Mouse (Mus musculus) adrenal gland, postnatal 4 days (tissue): ENCODE data around the gene Prpf40b. TPM values are rescaled to one million over a fixed set of nuclear protein-coding genes. Genes with fewer than 3 reads are reported as not detected.

Experiments
- DNase-seq, 2 experiments: peaks; one replicate each; pipeline ENCODE4 v3.0.0; 2021 to 2022; ENCODE audit warnings: low spot score in 2 of 2, mixed read lengths in 2 of 2
- total RNA-seq, 2 experiments: library from RNA; stranded (reverse); gene quantifications; 2 replicates each; pipeline ENCODE4 v1.2.3; 2021

Gene Prpf40b
- total RNA-seq, 2 experiments from 2014 or later, result 68.7 to 77.8 TPM

DNA sequence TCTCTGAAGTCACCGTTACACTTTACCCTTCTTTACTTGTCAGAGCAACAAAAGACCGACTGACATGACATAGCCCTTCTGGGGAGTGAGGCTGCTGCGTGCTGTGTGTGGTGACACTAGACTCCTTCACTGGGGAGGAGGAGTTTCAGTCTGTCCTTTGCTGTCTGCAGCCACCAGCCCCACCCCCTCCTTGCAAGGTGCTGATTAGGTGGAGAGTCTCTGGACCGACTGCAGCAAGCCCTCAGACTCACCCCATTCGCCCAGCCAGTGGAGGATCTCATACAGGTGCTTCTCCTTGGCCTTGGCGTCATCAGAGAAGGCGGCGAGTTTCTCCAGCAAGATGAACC, 9.7 kb upstream of the Prpf40b start:
- DNase-seq, result no peak

DNA sequence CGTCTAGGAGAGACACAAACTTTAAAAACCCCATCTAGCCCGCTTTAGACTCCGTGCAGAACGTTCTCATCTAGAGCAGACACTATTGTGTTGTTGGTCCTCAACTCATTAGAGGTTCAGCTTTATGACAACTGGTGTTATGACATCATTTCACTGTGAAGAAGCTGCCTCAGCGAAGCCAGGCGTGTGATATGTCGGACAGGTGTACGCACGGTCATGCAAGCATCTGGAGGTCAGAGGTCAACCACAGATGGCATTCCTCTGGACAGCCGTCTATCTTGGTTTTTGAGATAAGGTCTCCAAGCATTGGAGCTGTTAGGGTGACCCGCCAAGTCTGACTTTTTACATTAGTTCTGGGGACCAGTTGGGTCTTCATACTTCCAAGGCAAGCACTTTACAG, 4.3 kb upstream of the Prpf40b start:
- DNase-seq, result no peak

- no peak for DNase-seq
Observed at GRCm38 (mm10) chr15:99294287-99294686, 600 bp upstream of the Prpf40b start.

DNA sequence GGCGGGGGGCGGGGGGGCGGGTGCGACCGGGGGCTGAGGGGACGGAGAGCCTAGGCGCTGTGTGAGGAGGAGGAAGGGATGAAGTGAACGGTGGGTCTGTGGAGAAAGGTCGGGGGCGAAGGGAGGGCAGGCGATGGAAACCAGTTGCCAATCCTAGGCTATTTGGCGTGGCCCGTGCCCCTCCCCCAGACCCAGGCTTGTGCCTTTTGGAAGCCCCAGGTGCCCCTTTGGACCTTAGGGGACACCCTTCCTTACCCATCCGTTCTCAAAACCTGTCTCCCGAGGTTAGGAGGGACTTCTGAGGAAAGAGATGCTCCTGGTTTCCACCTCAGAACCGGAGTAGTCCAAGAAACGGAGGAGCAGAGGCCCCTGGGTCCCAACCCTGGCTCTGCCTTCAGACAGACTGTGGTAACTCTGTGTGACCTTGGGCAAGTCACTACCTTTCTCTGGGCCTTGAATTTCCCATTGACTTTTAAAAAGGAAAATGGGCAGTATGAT, 646 bp downstream of the Prpf40b start, which contains the start of gene Fam186b:
Gene Fam186b, minus strand, starts transcription at position 405 of the 498 bp plus-strand sequence.
- DNase-seq, result no peak

DNA sequence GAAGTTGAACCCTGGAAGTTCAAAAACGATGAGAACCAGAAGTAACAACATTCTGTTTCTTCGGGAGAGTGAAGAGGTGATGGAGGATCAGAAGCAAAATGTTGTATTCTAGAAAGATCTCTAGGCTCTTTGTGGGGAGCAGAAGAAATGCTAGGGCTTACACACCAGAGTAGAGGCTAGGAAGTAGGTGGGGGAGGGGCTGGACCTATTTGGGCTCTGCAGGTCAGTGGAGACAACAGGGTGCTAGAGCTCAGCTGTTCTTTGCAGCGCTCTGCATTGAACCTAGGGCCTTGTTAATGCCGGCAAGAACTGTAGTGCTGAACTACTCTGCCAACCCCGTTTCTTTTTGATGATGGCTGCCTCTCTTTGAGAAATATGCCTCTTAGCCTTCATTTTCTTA, 1.3 kb downstream of the Prpf40b start:
- DNase-seq, result no peak

DNA sequence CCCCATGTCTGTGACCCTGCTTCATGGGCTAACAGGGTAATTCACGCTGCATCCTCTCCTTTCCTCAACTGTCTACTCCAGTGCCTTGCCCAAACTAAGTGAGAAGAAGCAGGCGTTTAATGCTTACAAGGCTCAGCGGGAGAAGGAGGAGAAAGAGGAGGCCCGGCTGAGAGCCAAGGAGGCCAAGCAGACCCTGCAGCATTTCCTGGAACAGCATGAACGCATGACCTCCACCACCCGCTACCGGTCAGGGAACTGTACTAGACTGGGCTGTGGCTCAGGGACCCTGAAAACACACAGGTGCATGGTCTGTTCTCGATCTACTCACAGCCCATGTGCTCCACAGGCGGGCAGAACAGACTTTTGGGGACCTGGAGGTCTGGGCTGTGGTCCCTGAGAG, 12.6 kb downstream of the Prpf40b start:
- DNase-seq, result no peak

GRCm38 (mm10) chr15:99309549-99309948, 14.7 kb downstream of the Prpf40b start:
- no peak for DNase-seq

- no peak for DNase-seq
Observed at GRCm38 (mm10) chr15:99310617-99311016, 15.7 kb downstream of the Prpf40b start.

DNA sequence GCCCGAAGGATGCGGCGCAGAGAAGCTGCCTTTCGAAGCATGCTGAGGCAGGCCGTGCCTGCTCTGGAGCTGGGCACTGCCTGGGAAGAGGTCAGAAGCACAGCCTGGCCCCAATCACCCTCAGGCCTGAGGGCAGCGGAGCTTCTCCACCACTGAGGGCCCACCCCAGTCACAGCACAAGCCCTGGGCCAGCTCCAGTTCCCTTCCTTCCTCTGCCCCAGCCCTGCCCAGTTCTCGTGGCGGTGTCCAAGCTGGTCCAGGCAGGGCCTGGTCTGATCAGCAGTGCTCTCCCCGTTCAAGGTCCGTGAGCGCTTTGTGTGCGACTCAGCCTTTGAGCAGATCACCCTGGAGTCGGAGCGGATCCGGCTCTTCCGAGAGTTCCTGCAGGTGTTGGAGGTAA, 20.0 kb downstream of the Prpf40b start:
- no peak for DNase-seq

GRCm38 (mm10) chr15:99316314-99317266, 21.7 kb downstream of the Prpf40b start:
- DNase-seq, result peak; percentile 25 to 49

DNA sequence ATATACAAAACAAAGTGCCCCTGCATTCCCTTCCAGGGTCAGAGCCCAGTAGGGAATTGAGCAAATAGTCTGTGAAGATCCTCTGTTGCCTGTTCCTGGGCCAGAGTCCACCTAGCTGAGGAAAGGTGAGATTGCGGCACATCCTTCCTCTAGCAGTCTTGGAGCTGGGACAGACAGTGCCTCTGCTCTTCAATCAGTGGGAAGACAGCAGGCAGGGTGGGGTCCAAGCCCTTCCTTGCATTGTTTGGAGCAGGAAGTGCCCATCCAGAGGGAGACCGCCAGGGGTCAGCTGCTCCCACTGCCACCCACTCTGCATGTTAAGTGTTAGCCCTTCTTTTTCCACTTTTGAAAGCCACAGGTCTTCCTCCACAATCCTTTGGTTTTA, 22.4 kb downstream of the Prpf40b start:
- DNase-seq, result no peak

DNA sequence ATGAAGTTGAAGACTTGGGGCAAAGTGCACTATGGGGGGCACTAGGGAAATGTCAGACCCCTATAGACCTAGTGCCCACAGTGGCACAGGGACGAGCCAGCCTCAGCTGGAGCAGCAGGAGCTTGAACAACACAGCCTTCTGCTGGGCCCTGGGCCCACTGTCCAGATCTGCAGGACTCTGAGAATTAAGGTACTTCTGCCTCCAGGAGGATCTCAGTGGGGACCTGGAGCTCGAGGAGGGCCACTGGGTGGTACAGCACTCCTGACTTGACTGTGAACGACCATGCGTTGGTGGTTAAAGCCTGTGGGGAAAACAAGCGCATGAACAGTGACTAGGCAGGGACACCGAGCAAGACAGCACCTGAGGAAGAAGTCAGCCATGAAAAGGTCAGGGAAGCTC, 23.2 kb downstream of the Prpf40b start:
- DNase-seq, result no peak

GRCm38 (mm10) chr15:99318861-99319410, 24.0 kb downstream of the Prpf40b start:
- DNase-seq, result no peak

DNA sequence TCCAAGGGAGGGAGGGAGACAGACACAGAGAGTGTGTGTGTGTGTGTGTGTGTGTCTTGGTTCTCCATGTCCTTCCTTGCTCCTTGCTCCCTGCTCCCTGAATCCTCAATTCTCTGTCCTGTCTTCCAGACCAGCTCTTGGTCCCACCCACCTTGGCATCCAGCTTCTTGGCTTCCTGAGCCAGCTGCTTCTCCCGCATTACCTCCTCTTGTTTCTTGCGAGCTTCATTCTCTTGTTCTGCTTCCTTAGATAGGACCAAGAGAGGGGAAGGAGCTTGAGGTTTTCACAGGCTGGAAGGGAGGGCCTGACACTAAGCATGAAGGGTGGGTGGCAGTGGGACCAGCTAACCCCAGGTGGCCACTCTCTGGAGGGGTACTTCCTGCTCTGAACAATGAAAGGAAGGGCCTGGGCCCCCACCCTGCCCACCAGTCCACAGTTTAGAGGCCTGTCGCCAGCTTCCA, 24.6 kb downstream of the Prpf40b start:
- DNase-seq, result no peak

DNA sequence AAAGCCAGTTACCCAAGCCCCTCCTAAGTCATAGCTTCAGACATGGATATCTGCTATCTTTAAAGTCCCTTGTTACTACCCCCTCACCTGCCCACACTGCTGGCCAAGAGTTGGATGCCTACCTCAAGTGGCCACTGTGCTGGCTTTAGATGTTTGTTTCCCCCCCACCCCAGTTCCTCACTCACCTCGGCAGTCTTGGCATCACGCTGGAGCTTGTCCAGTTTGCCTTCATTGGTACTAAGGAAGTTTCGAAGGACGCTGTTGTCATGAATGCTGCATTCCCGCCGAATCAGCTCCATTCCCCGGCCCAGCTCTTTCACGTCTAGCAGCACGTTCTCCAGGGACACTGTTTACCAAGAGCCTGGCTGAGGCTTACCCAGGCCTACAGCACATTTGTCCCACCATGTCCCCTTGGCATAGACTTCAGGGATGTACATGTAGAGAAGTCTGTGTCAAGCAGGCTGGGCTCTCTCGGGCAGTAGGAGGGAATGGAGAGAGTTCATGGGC, 25.3 kb downstream of the Prpf40b start:
- no peak for DNase-seq

DNA sequence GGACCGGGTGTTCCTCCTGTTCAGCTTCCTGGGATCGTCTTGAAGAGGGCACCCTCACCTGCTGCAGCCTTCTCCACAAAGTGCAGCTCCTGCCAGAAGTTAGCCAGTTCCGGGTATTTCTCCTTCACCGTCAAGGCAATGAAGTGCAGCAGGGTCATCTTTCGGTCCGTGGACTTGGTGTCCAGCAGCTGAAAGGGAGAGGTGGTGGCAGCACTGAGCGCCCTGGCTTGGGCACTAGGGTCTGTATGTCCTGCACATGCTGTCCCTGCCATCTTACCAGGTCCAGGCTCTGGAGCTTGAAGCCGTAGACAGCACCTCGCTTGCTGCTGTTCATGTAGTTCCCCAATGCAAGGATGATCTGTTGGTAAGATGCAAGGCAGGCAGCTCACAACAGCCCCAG, 26.1 kb downstream of the Prpf40b start:
- no peak for DNase-seq

DNA sequence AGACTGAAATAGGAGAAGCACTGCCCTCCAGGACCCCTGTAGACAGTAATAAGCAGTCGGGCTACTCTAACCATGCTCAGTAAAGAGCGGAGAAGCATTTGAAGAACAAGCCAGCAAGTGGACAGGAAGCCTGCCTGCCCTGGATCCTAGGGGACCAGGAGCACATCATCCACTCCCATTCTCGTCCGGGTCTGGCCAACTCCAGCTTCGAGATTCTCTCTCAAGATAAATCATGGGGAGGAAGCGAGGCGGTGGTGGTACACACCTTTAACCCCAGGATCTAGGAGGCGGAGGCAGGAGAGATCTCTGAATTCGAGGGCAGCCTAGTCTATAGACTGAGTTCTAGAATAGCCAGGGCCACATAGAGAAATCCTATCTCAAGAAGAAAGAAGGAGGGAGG, 29.3 kb downstream of the Prpf40b start:
- DNase-seq, result no peak

- no peak for DNase-seq
Observed at GRCm38 (mm10) chr15:99325598-99325997, 30.7 kb downstream of the Prpf40b start.

GRCm38 (mm10) chr15:99326407-99326806, 31.5 kb downstream of the Prpf40b start:
- DNase-seq, result no peak

GRCm38 (mm10) chr15:99326959-99327358, 32.1 kb downstream of the Prpf40b start:
- no peak for DNase-seq

DNA sequence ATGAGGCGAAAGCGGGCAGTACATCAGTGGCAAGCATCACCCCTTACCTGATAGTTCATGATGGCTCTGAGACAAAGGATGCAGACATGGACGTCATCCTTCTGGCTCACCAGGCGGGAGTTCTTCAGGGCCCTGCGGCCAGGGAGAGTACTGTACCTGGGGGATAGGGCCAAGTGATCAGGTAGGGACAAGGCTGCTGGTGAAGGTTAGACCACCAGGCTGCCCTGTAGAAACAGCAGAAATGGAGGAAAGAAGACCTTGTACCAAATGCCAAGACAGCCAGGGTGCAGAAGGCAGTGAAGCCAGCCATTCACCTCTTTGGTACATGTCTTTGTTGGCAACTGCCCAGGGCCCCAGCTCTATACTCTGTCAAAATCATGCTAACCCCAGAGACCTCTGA, 33.1 kb downstream of the Prpf40b start:
- DNase-seq, result no peak

DNA sequence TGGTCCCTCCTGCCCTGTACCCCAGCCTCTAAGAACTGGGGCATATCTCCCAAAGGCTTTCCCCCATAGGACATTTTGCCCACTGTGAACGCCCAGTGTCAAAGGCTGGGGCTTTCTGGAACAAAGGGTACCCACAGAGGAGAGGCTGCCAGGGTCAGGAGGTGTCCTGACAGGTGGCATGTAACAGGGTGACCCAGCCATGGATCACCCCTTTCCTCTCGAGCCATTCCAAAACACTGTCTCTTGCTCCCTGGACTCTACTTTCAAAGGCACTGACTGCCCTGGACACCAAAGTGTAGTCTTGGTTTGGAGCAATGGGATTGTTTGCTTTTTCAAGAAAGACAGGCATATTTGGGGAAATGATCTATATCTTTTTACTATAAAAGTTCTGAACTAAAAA, 35.4 kb downstream of the Prpf40b start:
- DNase-seq, result no peak
